Mouse (Mus musculus): ENCODE data around the gene Phldb2.

The Phldb2 gene

GRCm38 (mm10) chr16:45841016-45841415 lies 112.4 kb downstream of the Phldb2 start:
- no peak for DNase-seq (ENCODE audit: low spot score)

GRCm38 (mm10) chr16:45837541-45838342 lies 115.7 kb downstream of the Phldb2 start:
- DNase-seq (ENCODE audit: low spot score) = no peak

GRCm38 (mm10) chr16:45832747-45833108 lies 120.7 kb downstream of the Phldb2 start:
- DNase-seq (ENCODE audit: low spot score) = no peak

- no peak for DNase-seq (ENCODE audit: low spot score)
These were observed 121.2 kb downstream of the Phldb2 start for GRCm38 (mm10) chr16:45832061-45832746.

GRCm38 (mm10) chr16:45831094-45831872 lies 122.1 kb downstream of the Phldb2 start:
- DNase-seq (ENCODE audit: low spot score) = no peak

GRCm38 (mm10) chr16:45830096-45830866 lies 123.1 kb downstream of the Phldb2 start:
- no peak for DNase-seq (ENCODE audit: low spot score)

GRCm38 (mm10) chr16:45825309-45825708 lies 128.1 kb downstream of the Phldb2 start:
- DNase-seq (ENCODE audit: low spot score) = no peak

GRCm38 (mm10) chr16:45824025-45824424 lies 129.4 kb downstream of the Phldb2 start:
- DNase-seq (ENCODE audit: low spot score) = no peak

- DNase-seq (ENCODE audit: low spot score) = no peak
These were observed 133.5 kb downstream of the Phldb2 start for GRCm38 (mm10) chr16:45819911-45820310.

GRCm38 (mm10) chr16:45817795-45818194 lies 135.6 kb downstream of the Phldb2 start:
- DNase-seq (ENCODE audit: low spot score) = no peak

GRCm38 (mm10) chr16:45816670-45817069 lies 136.7 kb downstream of the Phldb2 start:
- no peak for DNase-seq (ENCODE audit: low spot score)

GRCm38 (mm10) chr16:45814611-45815010 lies 138.8 kb downstream of the Phldb2 start:
- DNase-seq (ENCODE audit: low spot score) = no peak

GRCm38 (mm10) chr16:45811788-45812187 lies 141.6 kb downstream of the Phldb2 start:
- no peak for DNase-seq (ENCODE audit: low spot score)

- no peak for DNase-seq (ENCODE audit: low spot score)
These were observed 142.5 kb downstream of the Phldb2 start for GRCm38 (mm10) chr16:45810829-45811326.

GRCm38 (mm10) chr16:45810155-45810554 lies 143.2 kb downstream of the Phldb2 start:
- DNase-seq (ENCODE audit: low spot score) = no peak

GRCm38 (mm10) chr16:45804708-45805107 lies 148.7 kb downstream of the Phldb2 start:
- DNase-seq (ENCODE audit: low spot score) = no peak

GRCm38 (mm10) chr16:45800406-45800805 lies 153.0 kb downstream of the Phldb2 start:
- no peak for DNase-seq (ENCODE audit: low spot score)

GRCm38 (mm10) chr16:45799150-45799549 lies 154.2 kb downstream of the Phldb2 start:
- DNase-seq (ENCODE audit: low spot score) = no peak

- DNase-seq (ENCODE audit: low spot score) = no peak
These were observed 154.8 kb downstream of the Phldb2 start for GRCm38 (mm10) chr16:45798591-45798990.

- no peak for DNase-seq (ENCODE audit: low spot score)
These were observed 156.6 kb downstream of the Phldb2 start for GRCm38 (mm10) chr16:45796815-45797214.

GRCm38 (mm10) chr16:45795188-45795693 lies 158.2 kb downstream of the Phldb2 start:
- no peak for DNase-seq (ENCODE audit: low spot score)

Data from ovary, postnatal 14 days (tissue).